Mouse (Mus musculus) thymus, adult 2 months (tissue): ENCODE measurements around the gene Nploc4. TPM values are rescaled to one million over a fixed set of nuclear protein-coding genes. Genes with fewer than 3 reads are reported as not detected.
"Not testable (repeated sequence)": the region's sequence is repeated elsewhere in the genome, so short reads cannot be mapped to it uniquely, and the experiment has no call there.

Experiments used
- DNase-seq: peaks from one replicate; pipeline ENCODE4 v3.0.0; 2021
- H3K27ac ChIP-seq: fragments of 200-500 bp; 2 replicates; pipeline ENCODE4 v1.5.1; 2012; ENCODE audit warnings: low read length, control low read depth; ENCODE audit not compliant: control insufficient read depth, insufficient read depth
- H3K27me3 ChIP-seq: fragments of 200-500 bp; 2 replicates; pipeline ENCODE4 v1.6.1; 2012; ENCODE audit warnings: mild to moderate bottlenecking, low read length, moderate library complexity, mixed read lengths; ENCODE audit not compliant: control insufficient read depth, insufficient read depth
- H3K36me3 ChIP-seq: fragments of 200-500 bp; 2 replicates; pipeline ENCODE4 v1.6.1; 2012; ENCODE audit warnings: mild to moderate bottlenecking, low read length, moderate library complexity; ENCODE audit not compliant: control insufficient read depth, insufficient read depth
- H3K4me1 ChIP-seq: fragments of 200-500 bp; replicated peaks from 2 replicates; pipeline ENCODE4 v1.6.1; 2012; ENCODE audit warnings: low read length; ENCODE audit not compliant: control insufficient read depth, insufficient read depth
- H3K4me3 ChIP-seq: fragments of 200-500 bp; 2 replicates; pipeline ENCODE4 v1.5.1; 2012; ENCODE audit warnings: mild to moderate bottlenecking, low read length, control low read depth, moderate library complexity; ENCODE audit not compliant: control insufficient read depth, insufficient read depth
- CTCF ChIP-seq: fragments of 200-500 bp; IDR thresholded peaks from 2 replicates; pipeline ENCODE4 v1.5.1; 2012; ENCODE audit warnings: mild to moderate bottlenecking, control low read depth, low read length, moderate library complexity, borderline replicate concordance; ENCODE audit not compliant: control insufficient read depth, poor library complexity, insufficient read depth; ENCODE audit errors: extremely low read depth
- POLR2A ChIP-seq: fragments of 200-500 bp; IDR thresholded peaks from 2 replicates; pipeline ENCODE4 v1.6.1; 2012; ENCODE audit warnings: mild to moderate bottlenecking, low read length, control low read depth, moderate library complexity; ENCODE audit not compliant: control insufficient read depth, poor library complexity, insufficient read depth; ENCODE audit errors: extremely low read depth
- WGBS: fragments of 180-500 bp; shearing (Covaris S2); methylation state at CpG from one replicate; pipeline ENCODE4 v1.1.7; 2018; 5-methylcytosine and 5-hydroxymethylcytosine counted together
- polyA plus RNA-seq: library from polyadenylated mRNA; depleted of rRNA; stranded (reverse); fragments of >200 nt; gene quantifications from 2 replicates; pipeline ENCODE4 v1.2.3, GENCODE M21; 2012

Nploc4 gene
- polyA plus RNA-seq, 1 experiment, result 71.4 TPM

DNA sequence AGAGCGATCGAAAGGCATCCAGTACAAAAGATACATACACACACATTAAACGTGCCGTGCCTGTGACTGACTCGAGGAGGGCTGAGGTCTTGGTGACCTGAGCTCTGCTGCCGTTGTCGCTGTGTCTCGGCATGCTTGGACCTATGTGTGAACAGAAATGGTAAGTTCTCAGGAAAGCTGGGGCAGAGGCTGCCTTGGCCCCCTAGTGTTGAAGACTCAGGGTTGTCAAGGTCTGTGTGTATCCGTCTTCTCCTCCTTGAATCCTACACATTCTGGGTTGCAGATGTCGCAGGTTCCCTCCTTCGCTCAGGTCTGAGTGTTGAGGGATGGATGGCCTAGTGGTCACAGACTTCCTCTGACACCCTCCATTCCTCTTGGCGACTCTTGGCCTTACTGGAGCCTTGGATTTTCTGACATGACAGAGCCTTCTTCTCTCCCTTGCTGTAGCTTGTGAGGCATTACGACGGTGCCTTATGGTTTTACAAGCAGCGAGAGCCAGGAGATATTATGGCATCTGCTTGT is 81.1 kb downstream of the Nploc4 start:
- WGBS, result 92% methylated on average over 15 of the region's 15 CpGs
- Histone ChIP-seq H3K4me1 (peaks cover 14% of the 10 kb centered on the region), H3K27ac (no peak overlapping the region), H3K36me3 (no peaks in the 10 kb centered on the region), H3K27me3 (no peaks in the 10 kb centered on the region), H3K4me3 (no peak overlapping the region)
- TF ChIP-seq POLR2A, result no peak
- no peak for TF ChIP-seq CTCF
- no peak for DNase-seq

DNA sequence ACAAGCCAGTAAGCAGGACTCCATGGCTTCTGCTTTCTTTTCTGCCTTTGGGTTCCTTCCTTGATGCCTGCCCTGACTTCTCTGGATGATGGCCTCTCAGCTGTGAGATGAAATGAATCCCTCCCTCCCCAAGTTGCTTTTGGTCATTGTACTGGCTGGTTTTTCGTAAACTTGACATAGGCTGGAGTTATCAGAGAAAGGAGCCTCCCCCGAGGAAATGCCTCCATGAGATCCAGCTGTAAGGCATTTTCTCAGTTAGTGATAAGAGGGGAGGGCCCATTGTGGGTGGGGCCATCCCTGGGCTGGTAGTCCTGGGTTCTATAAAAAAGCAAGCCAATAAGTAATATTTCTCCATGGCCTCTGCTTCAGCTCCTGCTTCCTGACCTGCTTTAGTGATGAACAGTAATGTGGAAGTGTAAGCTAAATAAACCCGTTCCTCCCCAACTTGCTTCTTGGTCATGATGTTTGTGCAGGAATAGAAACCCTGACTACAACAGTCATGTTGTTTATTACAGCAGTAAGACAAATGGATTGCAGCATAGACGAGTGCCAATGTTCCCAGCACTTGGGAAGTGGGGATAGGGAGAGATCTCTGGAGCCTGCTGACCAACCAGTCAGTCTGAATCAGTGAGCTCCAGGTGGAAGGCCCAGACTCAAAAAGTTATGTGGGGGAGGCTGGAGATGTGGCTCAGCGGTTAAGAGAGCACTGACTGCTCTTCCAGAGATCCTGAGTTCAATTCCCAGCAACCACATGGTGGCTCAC is 82.0 kb downstream of the Nploc4 start:
- DNase-seq, result no peak
- Histone ChIP-seq H3K27me3 (no peaks in the 10 kb centered on the region), H3K36me3 (no peaks in the 10 kb centered on the region), H3K4me1 (peaks cover 22% of the 10 kb centered on the region), H3K27ac (no peak overlapping the region), H3K4me3 (no peak overlapping the region)
- TF ChIP-seq POLR2A (no peak), CTCF (no peak)
- WGBS, result 95% methylated on average over 5 of the region's 5 CpGs

DNA sequence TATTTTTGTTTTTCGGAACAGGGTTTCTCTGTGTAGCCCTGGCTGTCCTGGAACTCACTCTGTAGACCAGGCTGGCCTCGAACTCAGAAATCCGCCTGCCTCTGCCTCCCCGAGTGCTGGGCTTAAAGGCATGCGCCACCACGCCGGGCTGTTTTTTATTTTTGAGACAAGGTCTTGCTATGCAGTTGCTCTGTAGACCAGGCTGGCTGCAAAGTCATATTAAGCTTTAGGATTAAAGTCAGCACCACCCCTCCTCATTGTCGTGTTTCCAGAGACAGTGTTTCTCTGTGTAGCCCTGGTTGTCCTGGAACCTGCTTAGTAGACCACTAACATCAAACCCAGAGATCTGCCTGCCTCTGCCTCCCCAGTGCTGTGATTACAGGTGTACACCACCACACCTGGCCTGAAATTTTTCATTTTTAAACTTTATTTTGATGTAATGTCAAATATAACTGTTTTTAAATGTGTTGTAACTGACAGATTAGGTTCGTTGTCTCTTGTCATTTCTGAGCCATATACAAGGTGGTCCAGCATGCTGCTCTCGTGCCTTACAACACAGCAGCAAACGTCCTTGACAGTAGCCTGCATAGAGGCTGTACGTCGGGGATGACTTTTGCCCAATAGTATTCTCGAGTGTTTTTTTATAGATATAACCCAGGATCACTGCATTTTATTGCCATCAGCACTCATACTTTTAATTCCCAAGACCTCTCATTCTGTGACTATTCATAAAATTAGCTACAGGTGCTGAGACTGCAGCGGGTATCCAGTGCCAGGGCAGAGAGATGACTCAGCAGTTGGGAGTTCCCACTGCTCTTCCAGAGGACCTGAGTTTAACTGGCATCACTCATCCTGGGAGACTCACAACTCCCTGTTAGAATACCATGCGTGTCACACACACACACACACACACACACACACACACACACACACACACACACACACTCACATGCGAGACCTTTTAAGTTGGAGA is 82.9 kb downstream of the Nploc4 start:
- no peak for DNase-seq
- Histone ChIP-seq H3K36me3 (no peaks in the 10 kb centered on the region), H3K4me1 (peaks cover 28% of the 10 kb centered on the region), H3K4me3 (no peak overlapping the region), H3K27me3 (no peaks in the 10 kb centered on the region), H3K27ac (no peak overlapping the region)
- no peak for TF ChIP-seq CTCF
- no peak for TF ChIP-seq POLR2A
- WGBS, result 91% methylated on average over 17 of the region's 17 CpGs

DNA sequence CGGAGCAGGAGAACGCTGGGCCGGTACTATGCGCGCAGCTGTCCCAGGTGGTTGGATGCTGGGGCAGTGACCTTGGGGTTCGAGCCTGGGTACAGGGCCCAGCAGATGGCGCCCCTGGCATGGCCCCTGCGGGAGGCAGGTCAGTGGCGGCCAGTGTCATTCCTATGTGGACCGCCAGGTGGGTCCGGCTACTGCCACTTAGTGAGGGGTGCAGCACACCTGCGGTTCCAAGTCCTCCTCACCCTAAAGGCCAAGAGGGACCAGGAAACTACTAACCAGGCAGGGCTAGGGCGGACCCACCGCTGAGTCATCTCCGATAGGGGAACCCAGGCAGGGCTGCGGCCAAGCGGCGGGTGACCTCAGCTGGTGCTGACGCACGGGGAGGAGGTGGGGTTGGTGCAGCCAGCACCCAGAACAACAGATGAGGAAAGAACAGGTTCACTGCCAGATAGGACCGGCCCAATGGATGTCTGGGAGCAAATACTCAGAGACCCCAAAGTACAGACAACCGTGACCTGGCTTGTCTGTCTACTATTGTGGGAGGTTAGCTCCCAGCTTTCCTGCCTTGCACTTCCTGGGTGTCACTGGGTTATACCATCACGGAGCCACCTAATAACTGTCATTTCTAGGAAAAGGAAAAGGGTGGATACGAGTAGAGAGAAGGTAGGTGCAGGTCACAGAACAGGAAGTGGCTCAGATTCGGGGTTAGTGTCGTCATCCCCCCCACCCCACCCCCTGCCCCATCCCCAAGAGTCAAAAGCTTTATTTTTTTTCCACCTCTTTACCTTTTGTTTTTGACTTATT is 83.8 kb downstream of the Nploc4 start:
- WGBS, result 5% methylated on average over 26 of the region's 26 CpGs
- Histone ChIP-seq H3K36me3 (no peaks in the 10 kb centered on the region), H3K27ac (peak overlapping the region; percentile 27; the same call in 1 of the 2 replicates), H3K27me3 (no peaks in the 10 kb centered on the region), H3K4me3 (peak overlapping the region; percentile 13), H3K4me1 (peaks cover 36% of the 10 kb centered on the region)
- DNase-seq, result peak; percentile 79
- TF ChIP-seq POLR2A (no peak), CTCF (peak; percentile 82; the same call in 1 of the 2 replicates)

DNA sequence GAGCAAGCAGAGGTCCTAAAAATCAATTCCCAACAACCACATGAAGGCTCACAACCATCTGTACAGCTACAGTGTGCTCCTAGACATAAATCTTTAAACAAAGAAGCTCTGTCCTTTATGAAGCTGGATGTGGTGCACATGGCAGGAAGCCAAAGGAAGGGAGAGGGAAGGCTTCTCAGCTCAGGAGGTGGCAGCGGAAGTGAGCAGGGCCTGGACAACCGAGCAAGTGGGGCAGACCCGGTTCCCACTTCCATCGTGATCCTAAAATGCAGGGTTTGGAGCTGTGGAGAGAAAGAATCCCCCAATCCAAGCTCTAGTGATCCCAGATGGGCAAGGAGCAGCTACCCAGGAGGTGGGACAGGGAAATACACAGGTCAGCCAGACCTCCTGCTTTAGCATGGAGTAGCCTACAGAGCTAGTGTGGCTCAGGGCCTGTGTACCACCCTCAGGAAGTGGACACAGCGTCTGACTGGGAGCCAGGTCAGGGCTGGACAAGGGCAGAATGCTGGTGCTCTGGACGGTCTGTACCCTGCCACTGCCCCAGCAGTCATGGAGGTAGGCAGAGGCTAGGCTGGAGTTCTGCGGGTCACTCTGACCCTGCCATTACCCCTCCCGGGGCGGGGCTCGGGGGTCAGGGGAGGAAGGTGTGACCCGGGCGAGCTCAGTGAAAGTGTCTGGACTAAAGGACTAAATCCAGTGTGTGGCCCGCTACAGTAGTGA is 84.8 kb downstream of the Nploc4 start:
- Histone ChIP-seq H3K36me3 (no peaks in the 10 kb centered on the region), H3K4me3 (no peak overlapping the region), H3K4me1 (peaks cover 36% of the 10 kb centered on the region), H3K27ac (no peak overlapping the region), H3K27me3 (no peaks in the 10 kb centered on the region)
- TF ChIP-seq POLR2A (no peak), CTCF (no peak)
- DNase-seq, result no peak
- WGBS, result 60% methylated on average over 13 of the region's 13 CpGs

DNA sequence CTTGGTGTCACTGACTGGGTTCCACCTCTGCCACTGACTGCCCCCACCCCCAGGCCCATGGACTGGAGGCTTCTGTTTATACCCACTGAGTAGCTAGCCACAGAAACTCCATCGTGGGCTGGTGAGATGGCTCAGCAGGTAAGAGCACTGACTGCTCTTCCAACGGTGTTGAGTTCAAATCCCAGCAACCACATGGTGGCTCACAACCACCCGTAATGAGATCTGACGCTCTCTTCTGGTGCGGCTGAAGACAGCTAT is 85.5 kb downstream of the Nploc4 start:
- H3K36me3 ChIP-seq, DNase-seq, H3K27ac ChIP-seq, H3K4me3 ChIP-seq, H3K27me3 ChIP-seq: not testable (repeated sequence)
- 76% methylated on average over 5 of the region's 5 CpGs for WGBS
- H3K4me1 ChIP-seq, result peaks cover 38% of the 10 kb centered on the region
